Mouse (Mus musculus): ENCODE results near the gene Cd46. TPM values are rescaled to one million over a fixed set of nuclear protein-coding genes. Genes with fewer than 3 reads are reported as not detected.
A peak's percentile ranks its signal among the peaks of the same experiment; 100 is the strongest.

Gene Cd46
- total and polyA plus RNA-seq, 3 experiments, result 0.66 to 1.0 (median 0.73) TPM

GRCm38 (mm10) chr1:195018089-195018999 lies 73.7 kb downstream of the Cd46 start:
- Histone ChIP-seq H3K27me3 (ENCODE audit: control insufficient read depth, insufficient read depth, low read length) (no peaks in the 10 kb centered on the region), H3K36me3 (ENCODE audit: control insufficient read depth, insufficient read depth, low read length) (peaks cover 45% of the 10 kb centered on the region), H3K9ac (ENCODE audit: low read depth, low read length) (peak overlapping the region; percentile 69), H3K4me3 (peak overlapping the region; percentile 61), H3K79me2 (replicated peaks; ENCODE audit: control insufficient read depth, insufficient read depth, low read length) (no peaks in the 10 kb centered on the region; the same call in 1 of the 2 replicates), H3K4me1 (ENCODE audit: control insufficient read depth, insufficient read depth, low read length) (peaks cover 12% of the 10 kb centered on the region), H3K27ac (peak overlapping the region; percentile 96)
- intact Hi-C loops (cut with DNase I), result loop anchor here (2.0 kb wide), 1 partner anchor 14 kb away; no protein-coding TSS in a partner anchor
- WGBS, result 72% methylated on average over 9 of the region's 9 CpGs
- peak; percentile 61 for TF ChIP-seq POLR2A (IDR thresholded peaks at IDR 0.05; ENCODE audit: insufficient read depth, low read depth, low read length)
- no peak for TF ChIP-seq CTCF (IDR thresholded peaks at IDR 0.05)
- peak; percentile 83 to 86 for DNase-seq

GRCm38 (mm10) chr1:195017626-195018025 lies 74.4 kb downstream of the Cd46 start:
- no peaks in the 10 kb centered on the region; the same call in 1 of the 2 replicates for H3K79me2 ChIP-seq (replicated peaks; ENCODE audit: control insufficient read depth, insufficient read depth, low read length)
- peak overlapping the region; percentile 61 for H3K4me3 ChIP-seq
- intact Hi-C loops (cut with DNase I), result loop anchor here (1.0 to 2.0 kb wide), 2 partner anchors 15 to 40 kb away; no protein-coding TSS in a partner anchor
- H3K27ac ChIP-seq, result peak overlapping the region; percentile 96
- peaks cover 41% of the 10 kb centered on the region for H3K36me3 ChIP-seq (ENCODE audit: control insufficient read depth, insufficient read depth, low read length)
- WGBS, result 39% methylated on average over 4 of the region's 4 CpGs
- TF ChIP-seq EP300 (IDR thresholded peaks at IDR 0.05; ENCODE audit: insufficient read depth, low read depth, low read length) (no peak), CTCF (IDR thresholded peaks at IDR 0.05) (no peak), POLR2A (IDR thresholded peaks at IDR 0.05; ENCODE audit: insufficient read depth, low read depth, low read length) (no peak)
- H3K27me3 ChIP-seq (ENCODE audit: control insufficient read depth, insufficient read depth, low read length), result no peaks in the 10 kb centered on the region
- DNase-seq, result no peak
- peaks cover 13% of the 10 kb centered on the region for H3K4me1 ChIP-seq (ENCODE audit: control insufficient read depth, insufficient read depth, low read length)
- H3K9ac ChIP-seq (ENCODE audit: low read depth, low read length), result peak overlapping the region; percentile 69

DNA sequence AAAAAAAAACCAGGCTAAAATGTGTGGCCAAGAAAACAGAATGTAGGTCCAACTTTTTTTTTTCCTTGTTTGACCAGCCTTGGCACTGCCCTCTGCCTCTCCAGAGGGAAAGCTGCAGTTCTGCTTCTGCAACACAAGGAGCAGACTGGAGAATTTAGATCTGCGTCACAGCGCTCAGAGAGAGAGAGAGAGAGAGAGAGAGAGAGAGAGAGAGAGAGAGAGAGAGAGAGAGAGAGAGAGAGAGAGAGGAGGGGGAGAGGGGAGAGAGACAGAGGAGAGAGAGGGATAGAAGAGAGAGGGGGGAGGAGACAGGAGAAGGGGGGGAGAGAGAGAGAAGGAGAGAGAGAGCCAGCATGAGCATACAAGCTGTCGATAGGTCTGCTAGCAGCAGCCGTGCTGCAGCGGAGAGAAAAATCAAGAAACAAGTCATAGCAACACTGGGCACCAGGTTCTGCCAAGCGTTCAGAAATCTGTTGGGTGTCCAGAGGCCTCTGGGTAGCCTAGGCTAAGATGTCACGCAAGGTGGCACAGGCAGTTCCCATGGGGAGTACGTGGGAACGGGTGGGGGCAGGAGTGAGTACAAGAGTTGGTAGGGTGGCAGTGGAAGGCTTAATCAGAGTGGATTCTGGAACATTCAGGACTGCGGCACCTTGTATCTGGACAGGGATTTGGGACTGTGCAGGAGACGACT lies 75.1 kb downstream of the Cd46 start:
- intact Hi-C loops (cut with DNase I), result loop anchor here (1.0 kb wide), 1 partner anchor 40 kb away; no protein-coding TSS in a partner anchor
- peak overlapping the region; percentile 96 for H3K27ac ChIP-seq
- 42% methylated on average over 11 of the region's 11 CpGs for WGBS

GRCm38 (mm10) chr1:195015281-195015680 lies 76.8 kb downstream of the Cd46 start:
- 100% methylated on average over 1 of the region's 1 CpGs for WGBS
- Histone ChIP-seq H3K79me2 (replicated peaks; ENCODE audit: control insufficient read depth, insufficient read depth, low read length) (no peaks in the 10 kb centered on the region; the same call in none of the 2 replicates), H3K27ac (peak overlapping the region; percentile 38), H3K36me3 (ENCODE audit: control insufficient read depth, insufficient read depth, low read length) (peaks cover 31% of the 10 kb centered on the region), H3K27me3 (ENCODE audit: control insufficient read depth, insufficient read depth, low read length) (no peaks in the 10 kb centered on the region), H3K9ac (ENCODE audit: low read depth, low read length) (no peak overlapping the region), H3K4me3 (no peak overlapping the region), H3K4me1 (ENCODE audit: control insufficient read depth, insufficient read depth, low read length) (peaks cover 13% of the 10 kb centered on the region)
- TF ChIP-seq CTCF (IDR thresholded peaks at IDR 0.05) (no peak), EP300 (IDR thresholded peaks at IDR 0.05; ENCODE audit: insufficient read depth, low read depth, low read length) (no peak), POLR2A (IDR thresholded peaks at IDR 0.05; ENCODE audit: insufficient read depth, low read depth, low read length) (no peak)
- intact Hi-C loops (cut with DNase I), result no loop called here
- no peak for DNase-seq

More for the DNA sequence above, 75.1 kb downstream of the Cd46 start:
- Histone ChIP-seq H3K27me3 (ENCODE audit: control insufficient read depth, insufficient read depth, low read length) (no peaks in the 10 kb centered on the region), H3K4me3 (peak overlapping the region; percentile 61), H3K4me1 (ENCODE audit: control insufficient read depth, insufficient read depth, low read length) (peaks cover 14% of the 10 kb centered on the region), H3K36me3 (ENCODE audit: control insufficient read depth, insufficient read depth, low read length) (peaks cover 42% of the 10 kb centered on the region), H3K9ac (ENCODE audit: low read depth, low read length) (peak overlapping the region; percentile 69), H3K79me2 (replicated peaks; ENCODE audit: control insufficient read depth, insufficient read depth, low read length) (no peaks in the 10 kb centered on the region; the same call in 1 of the 2 replicates)
- DNase-seq, result peak; percentile 77
- peak; percentile 60 for TF ChIP-seq POLR2A (IDR thresholded peaks at IDR 0.05; ENCODE audit: insufficient read depth, low read depth, low read length)
- TF ChIP-seq EP300 (IDR thresholded peaks at IDR 0.05; ENCODE audit: insufficient read depth, low read depth, low read length), result 0 out of 2 replicates have a peak, but pooled peaks have one; percentile 30
- peak; percentile 68 for TF ChIP-seq CTCF (IDR thresholded peaks at IDR 0.05)

DNA sequence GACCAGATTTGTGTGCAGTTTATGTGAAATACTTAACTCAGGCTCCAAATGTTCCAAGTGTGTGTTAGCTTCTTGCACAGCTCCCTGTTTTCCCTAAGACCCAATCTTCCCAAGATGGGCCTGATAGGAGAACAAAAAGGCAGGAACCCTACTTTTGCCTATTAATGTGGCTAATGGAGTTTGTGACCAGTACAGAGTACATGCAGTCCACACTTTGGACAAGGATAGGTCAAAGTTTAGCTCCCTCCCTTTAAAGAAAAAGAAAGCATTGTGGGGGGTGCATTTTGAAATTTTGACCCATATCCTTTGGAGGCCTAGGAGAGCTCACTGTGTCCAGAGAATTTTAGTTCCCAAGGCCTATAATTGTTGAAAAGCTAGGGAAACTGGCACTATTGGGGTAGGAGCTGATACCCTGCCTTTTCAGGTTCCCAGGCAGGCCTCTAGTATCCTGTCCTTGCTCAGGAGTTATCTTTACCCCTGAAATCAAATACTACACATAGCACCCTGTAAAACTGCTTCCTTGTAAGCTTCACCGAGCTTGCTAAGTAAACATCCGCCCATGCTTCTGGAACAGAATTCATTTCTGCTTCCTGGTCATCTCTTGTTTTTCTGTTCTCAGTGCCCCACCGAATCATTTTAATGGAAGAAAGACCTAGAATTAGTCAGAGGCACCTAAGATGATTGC lies 77.7 kb downstream of the Cd46 start:
- TF ChIP-seq EP300 (IDR thresholded peaks at IDR 0.05; ENCODE audit: insufficient read depth, low read depth, low read length) (no peak), POLR2A (IDR thresholded peaks at IDR 0.05; ENCODE audit: insufficient read depth, low read depth, low read length) (no peak), CTCF (IDR thresholded peaks at IDR 0.05) (no peak)
- Histone ChIP-seq H3K4me1 (ENCODE audit: control insufficient read depth, insufficient read depth, low read length) (peaks cover 9% of the 10 kb centered on the region), H3K27ac (peak overlapping the region; percentile 38), H3K79me2 (replicated peaks; ENCODE audit: control insufficient read depth, insufficient read depth, low read length) (no peaks in the 10 kb centered on the region; the same call in none of the 2 replicates), H3K36me3 (ENCODE audit: control insufficient read depth, insufficient read depth, low read length) (peaks cover 27% of the 10 kb centered on the region), H3K9ac (ENCODE audit: low read depth, low read length) (no peak overlapping the region), H3K27me3 (ENCODE audit: control insufficient read depth, insufficient read depth, low read length) (no peaks in the 10 kb centered on the region), H3K4me3 (no peak overlapping the region)
- 56% methylated on average over 3 of the region's 3 CpGs for WGBS
- intact Hi-C loops (cut with DNase I), result no loop called here
- no peak for DNase-seq
